10 mouse cellular contexts compared by ENCODE assay signal in genomic region chr11:21993597-21994376, GRCm38 (mm10). TPM values are rescaled to one million over a fixed set of nuclear protein-coding genes. Genes with fewer than 3 reads are reported as not detected.
DNase-seq lines count a peak whose midpoint lies in the region; ATAC-seq and TF ChIP-seq lines count a peak whose summit lies in the region.
"Had no signal": no experiment of that assay in that cellular context is flagged by ENCODE, and none has a peak within 500 bp of the region (broad histone marks: within the 10 kb centered on the region; RNA-seq: fewer than 3 reads in every experiment).

No protein-coding gene starts in this region.

- intact Hi-C loops in gastrocnemius, adult 2 months (cut with DNase I): no loop called here

- DNase-seq in gastrocnemius, adult 2 months: peak; percentile 19
- no peak for DNase-seq in gastrocnemius, adult 18-20 months (ENCODE audit: low spot score)
- DNase-seq in Muller cell, postnatal 12 days (ENCODE audit: inconsistent ontology term): peak; percentile 50
- no peak for DNase-seq in embryonic facial prominence, embryonic 14.5 days (ENCODE audit: low spot score)
- DNase-seq in neural tube, embryonic 11.5 days (ENCODE audit: low spot score): peak; percentile 60
- DNase-seq in thymus, postnatal 10 days (ENCODE audit: low spot score in 2 of 2): no peak

- peaks cover 91% of the 10 kb centered on the region for H3K27me3 ChIP-seq in embryonic facial prominence, embryonic 14.5 days (replicated peaks; ENCODE audit: control insufficient read depth, insufficient read depth, low read length)
- peaks cover 86% of the 10 kb centered on the region for H3K27me3 ChIP-seq in hindbrain, embryonic 12.5 days
- peaks cover 85% of the 10 kb centered on the region for H3K27me3 ChIP-seq in limb, embryonic 12.5 days
- peaks cover 85% of the 10 kb centered on the region for H3K27me3 ChIP-seq in neural tube, embryonic 11.5 days (ENCODE audit: control insufficient read depth, insufficient read depth, low read length)

- no peak for ATAC-seq in embryonic facial prominence, embryonic 14.5 days (ENCODE audit: low read depth)
- ATAC-seq in hindbrain, embryonic 12.5 days (ENCODE audit: low FRiP score): no peak
- ATAC-seq in limb, embryonic 12.5 days (ENCODE audit: insufficient number of reproducible peaks, insufficient read depth, low FRiP score, low TSS enrichment, low read depth): peak; percentile 3; the same call in 1 of the 2 replicates
- 0 out of 2 replicates have a peak, but pooled peaks have one; percentile 3 for ATAC-seq in neural tube, embryonic 11.5 days (ENCODE audit: insufficient read depth, low FRiP score, low TSS enrichment)

- no peak overlapping the region for H3K27ac ChIP-seq in gastrocnemius, adult 2 months
- no peak overlapping the region for H3K27ac ChIP-seq in embryonic facial prominence, embryonic 14.5 days (replicated peaks; ENCODE audit: low read depth, low read length)
- no peak overlapping the region for H3K27ac ChIP-seq in hindbrain, embryonic 12.5 days
- H3K27ac ChIP-seq in limb, embryonic 12.5 days: no peak overlapping the region
- no peak overlapping the region for H3K27ac ChIP-seq in neural tube, embryonic 11.5 days (ENCODE audit: low read depth, low read length)
- H3K27ac ChIP-seq: macrophage had no signal

- H3K4me3 ChIP-seq in gastrocnemius, adult 2 months: no peak overlapping the region
- H3K4me3 ChIP-seq in embryonic facial prominence, embryonic 14.5 days (ENCODE audit: low read depth, low read length): peak overlapping the region; percentile 28
- H3K4me3 ChIP-seq in hindbrain, embryonic 12.5 days: peak overlapping the region; percentile 18; the same call in 1 of the 2 replicates
- H3K4me3 ChIP-seq in limb, embryonic 12.5 days (replicated peaks): peak overlapping the region; percentile 22
- H3K4me3 ChIP-seq in neural tube, embryonic 11.5 days (ENCODE audit: low read depth, low read length): no peak overlapping the region
- H3K4me3 ChIP-seq: erythroblast, embryonic 14.5 days had no signal

- H3K9me3 ChIP-seq in embryonic facial prominence, embryonic 14.5 days (ENCODE audit: control insufficient read depth, low read length): peaks cover 5% of the 10 kb centered on the region; the same call in 1 of the 2 replicates
- H3K9me3 ChIP-seq in hindbrain, embryonic 12.5 days (replicated peaks): no peaks in the 10 kb centered on the region
- no peaks in the 10 kb centered on the region for H3K9me3 ChIP-seq in limb, embryonic 12.5 days
- no peaks in the 10 kb centered on the region for H3K9me3 ChIP-seq in neural tube, embryonic 11.5 days (ENCODE audit: control insufficient read depth, low read length)

- no peak for TF ChIP-seq CTCF in gastrocnemius, adult 2 months (IDR thresholded peaks at IDR 0.05)

- 3% methylated on average over 40 of the region's 47 CpGs for WGBS in embryonic facial prominence, embryonic 14.5 days
- under 1% methylated on average over 47 of the region's 47 CpGs for WGBS in hindbrain, embryonic 12.5 days
- 1% methylated on average over 47 of the region's 47 CpGs for WGBS in limb, embryonic 12.5 days
- 1% methylated on average over 47 of the region's 47 CpGs for WGBS in neural tube, embryonic 11.5 days

- peak overlapping the region; percentile 89 for H3K4me2 ChIP-seq in embryonic facial prominence, embryonic 14.5 days (ENCODE audit: low read depth, low read length)
- peak overlapping the region; percentile 26 for H3K4me2 ChIP-seq in hindbrain, embryonic 12.5 days (replicated peaks)
- peak overlapping the region; percentile 26; the same call in 1 of the 2 replicates for H3K4me2 ChIP-seq in limb, embryonic 12.5 days
- H3K4me2 ChIP-seq in neural tube, embryonic 11.5 days (ENCODE audit: low read depth): no peak overlapping the region

- H3K4me1 ChIP-seq in embryonic facial prominence, embryonic 14.5 days (ENCODE audit: control insufficient read depth, insufficient read depth, low read length): peaks cover 10% of the 10 kb centered on the region; the same call in 1 of the 2 replicates
- H3K4me1 ChIP-seq in hindbrain, embryonic 12.5 days: peaks cover 18% of the 10 kb centered on the region
- H3K4me1 ChIP-seq in limb, embryonic 12.5 days (replicated peaks): peaks cover 24% of the 10 kb centered on the region
- H3K4me1 ChIP-seq in neural tube, embryonic 11.5 days (ENCODE audit: control insufficient read depth, insufficient read depth, low read length): peaks cover 4% of the 10 kb centered on the region; the same call in 1 of the 2 replicates

- H3K9ac ChIP-seq in embryonic facial prominence, embryonic 14.5 days (ENCODE audit: low read depth, low read length): peak overlapping the region; percentile 48; the same call in 1 of the 2 replicates
- no peak overlapping the region for H3K9ac ChIP-seq in hindbrain, embryonic 12.5 days
- H3K9ac ChIP-seq in limb, embryonic 12.5 days (replicated peaks): no peak overlapping the region
- no peak overlapping the region for H3K9ac ChIP-seq in neural tube, embryonic 11.5 days (ENCODE audit: low read length)

- H3K36me3 ChIP-seq in embryonic facial prominence, embryonic 14.5 days (ENCODE audit: control insufficient read depth, insufficient read depth, low read length): no peaks in the 10 kb centered on the region
- H3K36me3 ChIP-seq in hindbrain, embryonic 12.5 days: no peaks in the 10 kb centered on the region
- H3K36me3 ChIP-seq in limb, embryonic 12.5 days: no peaks in the 10 kb centered on the region
- no peaks in the 10 kb centered on the region for H3K36me3 ChIP-seq in neural tube, embryonic 11.5 days (ENCODE audit: control insufficient read depth, insufficient read depth, low read length)

RNA-seq across cellular contexts. Expression of gene Otx1, which starts 8.9 kb away (rescaled TPM):
- not detected for total RNA-seq in gastrocnemius, adult 2 months (2021)
- total RNA-seq in gastrocnemius, adult 18-20 months (2021): not detected
- polyA plus RNA-seq in embryonic facial prominence, embryonic 14.5 days (2014; fragmentation: Nextera tagmentation; extraction: Ambion mirVana): 2.8 TPM in 2 replicates
- polyA plus RNA-seq in hindbrain, embryonic 12.5 days (2016; fragmentation: Nextera tagmentation; extraction: Ambion mirVana): 3.4 and 3.6 TPM in 2 replicates
- 0.97 and 1.1 TPM in 2 replicates for polyA plus RNA-seq in limb, embryonic 12.5 days (2016; fragmentation: Nextera tagmentation; extraction: Ambion mirVana)
- not detected in 2 replicates for polyA plus RNA-seq in neural tube, embryonic 11.5 days (2014; fragmentation: Nextera tagmentation; extraction: Ambion mirVana)
- polyA plus RNA-seq: erythroblast, embryonic 14.5 days; macrophage had no signal

Comparison
In these comparisons a context has a peak if more than half of its experiments do, and no peak if none do; other contexts are left out.
1. DNase-seq: peak in gastrocnemius, adult 2 months (single experiment), Muller cell, postnatal 12 days (single experiment) and neural tube, embryonic 11.5 days (single experiment); none in gastrocnemius, adult 18-20 months (single experiment), embryonic facial prominence, embryonic 14.5 days (single experiment) and thymus, postnatal 10 days (0 of 2).
2. H3K4me3 ChIP-seq: peak in embryonic facial prominence, embryonic 14.5 days (single experiment), hindbrain, embryonic 12.5 days (single experiment) and limb, embryonic 12.5 days (single experiment); none in gastrocnemius, adult 2 months (single experiment) and neural tube, embryonic 11.5 days (single experiment).
3. ATAC-seq: peak in limb, embryonic 12.5 days (single experiment) and neural tube, embryonic 11.5 days (single experiment); none in embryonic facial prominence, embryonic 14.5 days (single experiment) and hindbrain, embryonic 12.5 days (single experiment).